Mouse (Mus musculus) MEL (cell line): ENCODE measurements around the gene Bcl3. TPM values are rescaled to one million over a fixed set of nuclear protein-coding genes. Genes with fewer than 3 reads are reported as not detected.
A peak's percentile ranks its signal among the peaks of the same experiment; 100 is the strongest.

Experiments
- DNase-seq: peaks from one replicate; pipeline ENCODE4 v3.0.0; 2011; ENCODE audit warnings: low read depth, low spot score
- H3K27ac ChIP-seq: 2 replicates; pipeline ENCODE4 v1.5.1; 2012; ENCODE audit warnings: low read depth, mild to moderate bottlenecking, control low read depth, low read length, moderate library complexity; ENCODE audit not compliant: control insufficient read depth
- H3K27me3 ChIP-seq, 2 experiments: fragments of 150-350 bp in 1 of 2; sonication (generic) in 1 of 2; 2 replicates each; pipeline ENCODE4 v1.6.1; 2012; ENCODE audit warnings: low read length in 2 of 2, mild to moderate bottlenecking in 2 of 2, improper control_type of control experiment in 1 of 2, moderate library complexity in 1 of 2; ENCODE audit not compliant: insufficient read depth in 2 of 2, control insufficient read depth in 1 of 2
- H3K36me3 ChIP-seq, 2 experiments: 2 replicates each; pipeline ENCODE4 v1.6.1; 2012 to 2014; ENCODE audit warnings: low read length in 2 of 2, improper control_type of control experiment in 1 of 2, inconsistent platforms in 1 of 2, mild to moderate bottlenecking in 1 of 2; ENCODE audit not compliant: insufficient read depth in 2 of 2, control insufficient read depth in 1 of 2
- H3K4me1 ChIP-seq, 2 experiments: fragments of 150-350 bp in 1 of 2; sonication (generic) in 1 of 2; 2 replicates each; pipeline ENCODE4 v1.6.1; 2012; ENCODE audit warnings: low read length in 2 of 2, improper control_type of control experiment in 1 of 2, mild to moderate bottlenecking in 1 of 2; ENCODE audit not compliant: insufficient read depth in 2 of 2, control insufficient read depth in 1 of 2
- H3K4me3 ChIP-seq, 2 experiments: fragments of 150-350 bp in 1 of 2; sonication (generic) in 1 of 2; 2 replicates each; pipeline ENCODE4 v1.5.1; 2012; ENCODE audit warnings: low read depth in 2 of 2, low read length in 2 of 2, mild to moderate bottlenecking in 2 of 2, moderate library complexity in 2 of 2, control low read depth in 1 of 2, improper control_type of control experiment in 1 of 2; ENCODE audit not compliant: control insufficient read depth in 1 of 2, insufficient read depth in 1 of 2
- H3K79me2 ChIP-seq: 2 replicates; pipeline ENCODE4 v1.6.1; 2012; ENCODE audit warnings: mild to moderate bottlenecking, low read length, moderate library complexity; ENCODE audit not compliant: control insufficient read depth, poor library complexity, insufficient read depth
- H3K9ac ChIP-seq: 2 replicates; pipeline ENCODE4 v1.6.1; 2012; ENCODE audit warnings: low read depth, mild to moderate bottlenecking, control low read depth, low read length, moderate library complexity; ENCODE audit not compliant: control insufficient read depth, poor library complexity, severe bottlenecking
- H3K9me3 ChIP-seq: fragments of 150-350 bp; sonication (generic); replicated peaks from 2 replicates; pipeline ENCODE4 v1.6.1; 2012; ENCODE audit warnings: mild to moderate bottlenecking, low read length, improper control_type of control experiment, moderate library complexity; ENCODE audit not compliant: insufficient read depth
- BHLHE40 ChIP-seq: IDR thresholded peaks from 2 replicates; pipeline ENCODE4 v1.6.1; 2012; ENCODE audit warnings: low read depth, mild to moderate bottlenecking, inconsistent platforms, low read length, improper control_type of control experiment, borderline replicate concordance
- CTCF ChIP-seq, 3 experiments: IDR thresholded peaks in 2 of 3; conservative IDR thresholded peaks in 1 of 3; 2 replicates each; pipeline ENCODE4 v1.5.1; 2011 to 2012; ENCODE audit warnings: low read length in 3 of 3, low read depth in 2 of 3, mild to moderate bottlenecking in 2 of 3, improper control_type of control experiment in 1 of 3, inconsistent platforms in 1 of 3, mixed read lengths in 1 of 3, moderate library complexity in 1 of 3; ENCODE audit not compliant: control insufficient read depth in 1 of 3, insufficient read depth in 1 of 3, poor library complexity in 1 of 3, severe bottlenecking in 1 of 3
- ETS1 ChIP-seq: IDR thresholded peaks from 2 replicates; pipeline ENCODE4 v1.6.1; 2012; ENCODE audit warnings: low read depth, mild to moderate bottlenecking, inconsistent platforms, low read length, improper control_type of control experiment, moderate library complexity
- GATA1 ChIP-seq: IDR thresholded peaks from 2 replicates; pipeline ENCODE4 v1.6.1; 2011; ENCODE audit warnings: low read depth, low read length, improper control_type of control experiment
- JUND ChIP-seq: IDR thresholded peaks from 2 replicates; pipeline ENCODE4 v1.6.1; 2011; ENCODE audit warnings: low read depth, mild to moderate bottlenecking, improper control_type of control experiment, low read length
- MAFK ChIP-seq: IDR thresholded peaks from 2 replicates; pipeline ENCODE4 v1.6.1; 2011; ENCODE audit warnings: low read depth, mild to moderate bottlenecking, low read length, improper control_type of control experiment, borderline replicate concordance
- MAZ ChIP-seq: IDR thresholded peaks from 2 replicates; pipeline ENCODE4 v1.6.1; 2012; ENCODE audit warnings: low read depth, mild to moderate bottlenecking, inconsistent platforms, low read length, improper control_type of control experiment
- MYB ChIP-seq: IDR thresholded peaks from 2 replicates; pipeline ENCODE4 v1.6.1; 2011; ENCODE audit warnings: mild to moderate bottlenecking, low read depth, low read length, improper control_type of control experiment
- NELFE ChIP-seq: IDR thresholded peaks from 2 replicates; pipeline ENCODE4 v1.6.1; 2011; ENCODE audit warnings: low read depth, low read length, improper control_type of control experiment
- RAD21 ChIP-seq: IDR thresholded peaks from 2 replicates; pipeline ENCODE4 v1.6.1; 2011; ENCODE audit warnings: mild to moderate bottlenecking, low read depth, low read length, improper control_type of control experiment
- SIN3A ChIP-seq: IDR thresholded peaks from 2 replicates; pipeline ENCODE4 v1.6.1; 2012; ENCODE audit warnings: low read length, improper control_type of control experiment, inconsistent platforms
- TCF12 ChIP-seq: IDR thresholded peaks from 2 replicates; pipeline ENCODE4 v1.6.1; 2014; ENCODE audit warnings: low read depth, mild to moderate bottlenecking, inconsistent platforms, low read length, improper control_type of control experiment, moderate library complexity
- UBTF ChIP-seq: IDR thresholded peaks from 2 replicates; pipeline ENCODE4 v1.6.1; 2012; ENCODE audit warnings: low read depth, mild to moderate bottlenecking, inconsistent platforms, low read length, improper control_type of control experiment, moderate library complexity, borderline replicate concordance; ENCODE audit not compliant: insufficient read depth
- USF1 ChIP-seq: IDR thresholded peaks from 2 replicates; pipeline ENCODE4 v1.6.1; 2014; ENCODE audit warnings: low read depth, mild to moderate bottlenecking, inconsistent platforms, low read length, improper control_type of control experiment, moderate library complexity
- ZKSCAN1 ChIP-seq: IDR thresholded peaks from 2 replicates; pipeline ENCODE4 v1.6.1; 2012; ENCODE audit warnings: low read depth, mild to moderate bottlenecking, inconsistent platforms, low read length, improper control_type of control experiment, moderate library complexity
- ZMIZ1 ChIP-seq: IDR thresholded peaks from 2 replicates; pipeline ENCODE4 v1.6.1; 2012; ENCODE audit warnings: low read depth, mild to moderate bottlenecking, inconsistent platforms, low read length, improper control_type of control experiment, moderate library complexity
- ZNF384 ChIP-seq: IDR thresholded peaks from 2 replicates; pipeline ENCODE4 v1.6.1; 2012; ENCODE audit warnings: low read depth, mild to moderate bottlenecking, inconsistent platforms, low read length, improper control_type of control experiment
- polyA plus RNA-seq, 2 experiments: library from polyadenylated mRNA; stranded (reverse) in 1 of 2; unstranded in 1 of 2; fragments of >175 nt in 1 of 2; fragments of >200 nt in 1 of 2; gene quantifications; 2 replicates each; pipeline versions ENCODE4 v1.2.1 to v1.2.4; 2012; ENCODE audit warnings: low replicate concordance in 2 of 2, low read depth in 1 of 2; ENCODE audit not compliant: insufficient read length in 2 of 2, insufficient read depth in 1 of 2, missing spikeins in 1 of 2
- total RNA-seq: library from RNA; depleted of rRNA; stranded (reverse); fragments of 300-350 nt; gene quantifications from 2 replicates; pipeline ENCODE4 v1.2.3, GENCODE M21; 2012

Bcl3 gene
- total and polyA plus RNA-seq, 3 experiments = 2.7 to 6.7 TPM; not detected in 1

DNA sequence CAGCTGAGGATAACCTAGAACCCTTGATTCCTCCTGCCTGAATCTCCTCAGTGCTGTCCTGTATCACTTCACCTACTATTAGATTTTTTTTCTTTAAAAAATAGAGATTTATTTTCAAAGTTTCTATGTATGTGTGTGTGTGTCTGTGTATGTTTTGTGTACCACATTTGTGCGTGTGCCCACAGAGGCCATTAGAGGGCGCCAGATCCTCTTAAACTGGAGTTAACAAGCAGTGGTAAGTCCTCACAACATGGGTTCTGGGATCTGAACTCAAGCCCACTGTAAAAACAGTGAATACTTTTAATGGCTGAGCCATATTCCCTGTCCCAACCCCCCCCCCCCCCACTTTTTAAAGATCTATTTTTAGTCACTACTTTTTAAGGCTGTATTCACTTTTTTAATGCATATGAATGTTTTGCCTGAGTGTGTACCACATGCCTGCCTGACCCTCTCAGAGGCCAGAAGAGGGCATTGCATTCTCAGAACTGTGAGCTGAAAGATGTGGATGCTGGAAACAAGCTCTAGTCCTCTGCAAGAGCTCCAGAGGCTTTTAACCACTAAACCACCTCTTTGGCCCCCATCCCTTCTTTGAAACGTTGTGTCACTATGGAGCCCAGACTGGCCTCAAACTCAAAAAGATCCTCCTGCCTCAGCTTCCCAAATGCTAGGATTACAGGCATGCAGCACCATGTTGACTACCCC is 2.1 kb downstream of the Bcl3 start:
- H3K4me1 ChIP-seq = peaks cover 7 to 26% of the 10 kb centered on the region in 2 experiments
- DNase-seq = peak; percentile 67
- H3K27me3 ChIP-seq = no peaks in the 10 kb centered on the region
- H3K79me2 ChIP-seq = no peaks in the 10 kb centered on the region; the same call in 1 of the 2 replicates
- H3K36me3 ChIP-seq = peaks cover 0 to 10% of the 10 kb centered on the region in 2 experiments; a peak in 2 of 4 replicates
- TF ChIP-seq JUND (no peak), RAD21 (peak; percentile 2), MAFK (no peak), ZMIZ1 (no peak), CTCF (IDR thresholded peaks at IDR 0.05 in 2 of 3, conservative IDR thresholded peaks at IDR 0.05 in 1 of 3; ENCODE audit: control insufficient read depth in 1 of 3, insufficient read depth in 1 of 3, low read depth in 2 of 3, low read length in 3 of 3, poor library complexity in 1 of 3, severe bottlenecking in 1 of 3) (peak in 2 of 3 experiments; percentile 49 to 56; a peak in 5 of 6 replicates)
- no peak overlapping the region for H3K9ac ChIP-seq
- no peak overlapping the region for H3K4me3 ChIP-seq
- H3K27ac ChIP-seq = no peak overlapping the region
- H3K9me3 ChIP-seq = no peaks in the 10 kb centered on the region

DNA sequence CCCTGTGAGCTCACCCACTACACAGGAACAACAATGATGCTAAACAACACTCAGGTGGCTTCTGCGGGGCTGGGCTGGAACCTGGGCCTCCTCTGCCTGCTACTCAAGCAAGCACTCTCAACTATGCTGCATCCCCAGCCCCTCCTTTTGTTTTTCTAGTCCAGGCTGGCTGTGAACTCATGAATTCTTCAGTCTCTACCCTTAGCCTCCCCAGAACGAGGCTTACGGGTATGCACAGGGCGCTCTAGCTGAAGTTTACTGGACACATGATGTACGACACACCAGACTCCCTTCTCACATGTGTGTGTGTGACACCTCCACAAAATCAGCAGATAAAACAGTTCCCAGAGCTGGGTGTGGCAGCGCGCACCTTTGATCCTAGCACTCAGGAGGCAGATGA is 3.7 kb downstream of the Bcl3 start:
- peaks cover 11 to 26% of the 10 kb centered on the region in 2 experiments for H3K4me1 ChIP-seq
- no peaks in the 10 kb centered on the region for H3K27me3 ChIP-seq
- H3K4me3 ChIP-seq = no peak overlapping the region
- TF ChIP-seq ETS1 (no peak), TCF12 (no peak), BHLHE40 (no peak), USF1 (no peak), SIN3A (no peak), MAZ (no peak), NELFE (no peak), ZKSCAN1 (no peak), MYB (no peak), GATA1 (no peak), UBTF (no peak), ZNF384 (no peak)
- TF ChIP-seq, all 39 proteins: peak for 0
- DNase-seq = no peak
- H3K27ac ChIP-seq = no peak overlapping the region
- H3K79me2 ChIP-seq = no peaks in the 10 kb centered on the region; the same call in 1 of the 2 replicates
- H3K9ac ChIP-seq = no peak overlapping the region
- no peaks in the 10 kb centered on the region for H3K9me3 ChIP-seq
- peaks cover 0 to 5% of the 10 kb centered on the region in 2 experiments; a peak in 2 of 4 replicates for H3K36me3 ChIP-seq
